Mouse (Mus musculus): Measurements from ENCODE around the gene Degs2.

Degs2 gene

GRCm38 (mm10) chr12:108653358-108654335 is 48.5 kb downstream of the Degs2 start:
- DNase-seq (ENCODE audit: low read depth, low spot score), result no peak

DNA sequence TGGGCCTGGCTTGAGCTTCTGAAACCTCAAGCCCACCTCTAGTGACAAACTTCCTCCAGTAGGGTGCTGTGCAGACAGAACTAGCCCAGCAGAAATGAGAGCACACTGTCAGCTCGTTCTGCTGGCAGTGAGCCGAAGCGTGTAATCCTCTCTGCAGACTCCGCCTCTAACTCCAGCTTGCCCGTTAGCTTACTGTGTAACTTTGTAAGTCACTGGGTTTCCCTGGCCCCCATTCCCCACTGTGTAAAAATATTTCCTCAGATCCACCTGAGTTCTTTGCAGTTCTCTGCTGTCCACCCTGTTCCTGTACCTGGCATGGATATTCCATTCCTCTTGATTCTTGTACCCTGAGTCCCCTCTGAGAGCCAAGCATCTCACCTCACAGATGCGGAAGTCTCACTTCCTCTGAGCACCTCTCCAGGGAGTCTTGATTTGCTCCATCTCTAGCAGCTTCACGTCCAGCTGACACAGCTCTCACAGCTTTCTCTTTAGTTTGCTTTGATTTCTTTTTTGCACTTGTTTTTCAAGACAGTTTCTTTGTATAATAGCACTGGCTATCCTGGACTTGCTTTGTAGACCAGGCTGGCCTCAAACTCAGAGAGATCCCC is 51.0 kb downstream of the Degs2 start:
- DNase-seq (ENCODE audit: low read depth, low spot score), result peak; percentile 80

- no peak for DNase-seq (ENCODE audit: low read depth, low spot score)
Measured at GRCm38 (mm10) chr12:108647784-108648183, 54.3 kb downstream of the Degs2 start.

- DNase-seq (ENCODE audit: low read depth, low spot score), result no peak
Measured at GRCm38 (mm10) chr12:108646234-108646633, 55.9 kb downstream of the Degs2 start.

- DNase-seq (ENCODE audit: low read depth, low spot score), result no peak
Measured at GRCm38 (mm10) chr12:108642019-108642418, 60.1 kb downstream of the Degs2 start.

GRCm38 (mm10) chr12:108639126-108639525 is 63.0 kb downstream of the Degs2 start:
- no peak for DNase-seq (ENCODE audit: low read depth, low spot score)

GRCm38 (mm10) chr12:108637440-108637839 is 64.7 kb downstream of the Degs2 start:
- DNase-seq (ENCODE audit: low read depth, low spot score), result no peak

GRCm38 (mm10) chr12:108635501-108635900 is 66.6 kb downstream of the Degs2 start:
- DNase-seq (ENCODE audit: low read depth, low spot score), result no peak

- no peak for DNase-seq (ENCODE audit: low read depth, low spot score)
Measured at GRCm38 (mm10) chr12:108634031-108634430, 68.1 kb downstream of the Degs2 start.

GRCm38 (mm10) chr12:108632501-108632900 is 69.6 kb downstream of the Degs2 start:
- DNase-seq (ENCODE audit: low read depth, low spot score), result no peak

GRCm38 (mm10) chr12:108630741-108631688 is 71.1 kb downstream of the Degs2 start:
- no peak for DNase-seq (ENCODE audit: low read depth, low spot score)

- DNase-seq (ENCODE audit: low read depth, low spot score), result no peak
Measured at GRCm38 (mm10) chr12:108629556-108629955, 72.6 kb downstream of the Degs2 start.

All from brain, adult 2 months (tissue).